Mouse (Mus musculus): Measurements from ENCODE around the gene Ikbkg.
A peak's percentile ranks its signal among the peaks of the same experiment; 100 is the strongest.
"Not testable (repeated sequence)": the region's sequence is repeated elsewhere in the genome, so short reads cannot be mapped to it uniquely, and the experiment has no call there.

Gene Ikbkg

DNA sequence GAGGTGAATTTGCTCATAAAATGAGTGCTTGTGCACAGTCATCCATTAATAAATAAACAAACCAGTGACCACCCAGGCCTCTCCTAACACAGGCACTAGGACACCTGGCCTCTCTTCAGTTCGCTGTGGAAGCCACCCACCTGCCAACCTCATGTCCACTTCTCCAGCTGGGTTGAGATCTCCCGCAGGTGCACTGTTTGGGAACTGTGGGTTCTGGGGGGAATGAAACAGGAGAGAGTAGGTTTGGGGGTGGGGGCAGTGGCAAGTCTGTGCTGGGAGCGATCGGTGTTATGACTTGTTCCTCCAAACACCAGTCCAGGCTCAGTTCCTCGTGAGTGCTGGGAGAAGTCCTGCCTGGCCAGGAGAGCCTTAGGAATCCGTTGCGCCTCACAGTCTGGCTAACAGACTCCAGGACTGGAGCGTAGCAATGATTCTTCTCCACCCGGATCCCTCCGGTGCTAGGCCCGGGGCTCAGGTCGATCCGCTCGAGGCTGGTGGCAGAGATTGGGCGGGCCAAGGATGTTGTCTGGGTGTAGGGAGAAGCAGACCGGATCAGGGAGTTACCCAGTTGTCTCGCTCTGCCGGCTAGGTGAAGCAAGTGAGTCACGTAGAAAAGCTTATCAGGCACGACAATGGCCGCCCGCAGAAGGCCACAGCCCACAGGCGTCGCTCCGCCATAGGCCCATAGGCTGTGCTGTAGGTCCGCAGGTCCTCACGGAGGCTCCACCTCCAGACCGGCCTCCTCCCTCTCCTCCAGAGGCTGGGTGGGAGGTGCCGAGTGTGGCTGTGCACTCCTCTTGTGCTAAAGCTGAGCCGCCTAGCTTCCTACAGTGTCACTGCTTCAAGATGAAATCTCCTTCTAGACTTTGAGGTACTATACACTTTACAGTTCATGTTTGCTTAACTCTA lies at the start of gene Ikbkg, which contains the start of gene Fam3a:
TSS of gene Ikbkg (plus strand) at position 756 of the 909 bp plus-strand sequence.
TSS of gene Fam3a (minus strand) at position 738 of the 909 bp plus-strand sequence.
- peak; percentile 91 for DNase-seq (ENCODE audit: low read depth)

DNA sequence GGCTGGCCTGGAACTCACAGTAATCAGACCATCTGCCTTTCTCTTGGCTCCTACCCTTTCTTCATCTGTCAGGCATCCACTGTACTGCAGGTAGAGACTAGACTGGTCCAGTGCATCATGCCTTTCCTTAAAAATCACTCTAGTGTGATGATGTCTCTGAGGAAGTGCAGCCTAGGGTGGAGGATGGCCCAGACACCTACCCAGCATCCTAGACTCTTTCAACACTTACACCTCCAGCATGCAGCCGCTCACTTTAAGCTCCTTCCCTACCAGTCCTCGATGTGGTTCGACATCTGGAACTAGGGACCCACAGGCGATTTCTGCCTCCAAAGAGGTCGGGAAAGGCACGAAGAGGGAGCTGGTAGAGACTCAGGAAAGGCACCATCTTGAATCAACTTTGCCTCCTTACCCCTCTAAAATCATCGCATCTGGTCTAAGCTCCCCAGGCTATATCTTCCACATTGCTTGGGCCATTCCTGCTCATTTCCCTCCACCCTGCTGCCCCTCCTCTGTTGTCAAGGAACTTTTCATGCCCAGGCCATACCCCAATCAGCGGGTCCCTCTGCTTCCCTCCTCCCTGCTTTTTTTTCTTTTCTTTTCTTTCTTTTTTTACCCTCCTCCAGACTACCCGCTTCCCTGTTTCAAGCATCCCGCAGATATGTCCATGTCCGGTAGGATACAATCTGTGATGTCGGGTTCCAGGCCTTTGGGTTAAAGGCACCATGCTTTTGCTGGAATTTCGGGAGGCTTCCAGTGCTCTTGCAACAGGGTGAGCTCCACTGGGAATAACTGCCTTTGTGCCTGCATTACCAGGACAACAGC lies 40.2 kb upstream of the Ikbkg start:
- DNase-seq (ENCODE audit: low read depth) = no peak

DNA sequence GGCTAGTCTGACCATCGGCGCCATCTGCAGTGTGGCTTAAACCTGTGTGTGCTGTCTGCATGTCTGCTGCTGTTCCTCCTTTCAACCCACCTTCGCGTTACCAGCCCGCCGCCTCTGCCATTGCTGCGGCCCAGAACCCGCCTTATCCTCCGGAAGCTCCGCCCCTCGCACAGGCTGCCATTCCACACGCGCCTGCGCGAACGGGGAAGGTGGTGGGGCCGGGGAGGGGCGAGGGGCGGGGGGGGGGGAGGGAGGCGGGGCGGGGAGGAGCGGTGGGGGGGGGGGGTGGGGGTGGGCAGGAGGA lies 39.7 kb upstream of the Ikbkg start, which contains the start of gene Lage3:
TSS of gene Lage3 (minus strand) at position 152 of the 304 bp plus-strand sequence.
- peak; percentile 88 for DNase-seq (ENCODE audit: low read depth)

DNA sequence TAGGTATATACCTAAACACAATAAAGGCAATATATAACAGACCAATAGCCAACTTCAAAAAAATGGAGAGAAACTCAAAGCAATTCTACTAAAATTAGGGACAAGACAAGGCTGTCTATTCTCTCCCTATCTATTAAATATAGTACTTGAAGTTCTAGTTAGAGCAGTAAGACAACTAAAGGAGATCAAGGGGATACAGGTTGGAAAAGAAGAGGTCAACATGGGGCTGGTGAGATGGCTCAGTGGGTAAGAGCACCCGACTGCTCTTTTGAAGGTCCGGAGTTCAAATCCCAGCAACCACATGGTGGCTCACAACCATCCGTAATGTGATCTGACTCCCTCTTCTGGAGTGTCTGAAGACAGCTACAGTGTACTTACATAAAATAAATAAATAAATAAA lies 36.0 kb upstream of the Ikbkg start:
- not testable (repeated sequence) for DNase-seq (ENCODE audit: low read depth)

DNA sequence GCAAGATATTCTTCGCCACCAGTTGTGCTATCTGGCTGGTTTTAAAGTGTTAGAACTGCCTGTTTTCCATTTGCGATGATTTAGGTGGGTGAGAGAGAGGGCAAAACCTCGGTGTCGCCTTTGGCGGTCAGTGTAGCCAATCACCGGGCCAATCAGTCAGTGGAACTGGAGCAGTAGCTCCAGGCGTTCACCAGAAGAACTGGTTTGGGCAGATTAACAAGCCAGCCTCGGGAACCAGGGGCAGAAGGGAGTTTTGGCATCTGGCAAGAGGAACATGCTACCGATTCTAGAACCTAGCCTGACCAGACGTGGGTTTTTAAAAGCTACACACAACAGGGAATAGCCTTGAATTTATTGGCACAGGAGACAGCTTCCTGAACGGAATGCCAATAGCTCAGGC lies 33.9 kb upstream of the Ikbkg start:
- no peak for DNase-seq (ENCODE audit: low read depth)

DNA sequence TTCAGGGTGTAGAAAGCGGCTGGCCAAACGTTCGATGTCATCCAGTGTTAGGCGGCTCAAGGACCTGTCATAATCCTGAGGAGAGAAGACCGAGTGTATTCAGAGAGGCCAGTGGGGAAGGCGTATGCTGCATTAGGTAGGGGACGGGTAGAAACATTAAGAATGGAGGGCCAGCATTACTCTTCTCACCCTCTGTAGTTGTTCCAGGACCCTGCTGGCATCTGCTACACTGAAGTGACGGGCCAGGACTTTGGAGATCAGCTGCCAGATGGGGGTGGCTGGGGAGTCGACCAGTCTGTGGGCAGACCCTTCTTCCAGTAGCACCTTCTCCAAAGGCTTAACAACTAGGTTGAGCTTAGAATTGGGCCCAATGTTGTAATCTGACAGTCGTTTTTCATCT lies 25.6 kb upstream of the Ikbkg start:
- no peak for DNase-seq (ENCODE audit: low read depth)

DNA sequence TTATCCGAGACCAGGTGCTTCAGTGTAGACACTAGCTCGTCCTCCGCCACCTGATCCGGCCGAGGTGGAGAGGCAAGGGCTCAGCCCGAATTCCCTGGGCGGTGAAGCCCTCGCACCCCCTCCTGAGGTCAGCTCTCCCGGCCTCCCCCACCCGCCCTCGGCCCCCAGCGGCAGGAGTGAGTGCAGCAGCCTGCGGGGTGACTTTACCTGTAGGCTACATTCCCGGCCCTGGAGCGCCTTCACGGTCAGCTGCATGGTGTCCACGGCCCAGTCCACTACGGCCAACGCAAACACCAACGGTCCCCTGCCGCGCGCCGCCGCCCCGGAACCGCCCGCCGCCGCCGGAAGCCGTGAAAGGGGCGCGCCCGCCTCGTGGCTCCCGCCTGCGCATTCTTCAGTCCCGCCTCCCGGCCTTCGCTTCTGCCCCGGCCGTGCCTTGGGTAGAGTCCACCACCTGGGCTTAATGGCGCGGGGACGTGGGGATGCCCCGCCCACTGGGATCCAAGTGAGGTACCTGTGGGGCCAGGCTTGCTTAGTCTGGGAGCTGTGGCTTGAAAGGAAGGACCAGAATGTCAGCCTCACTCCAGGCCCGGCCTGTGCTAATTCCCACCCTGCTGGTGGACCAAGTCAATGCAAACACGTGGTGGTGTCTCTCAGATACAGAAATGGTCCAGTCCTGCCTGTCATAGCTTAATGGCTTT lies 24.7 kb upstream of the Ikbkg start:
- peak; percentile 78 for DNase-seq (ENCODE audit: low read depth)

DNA sequence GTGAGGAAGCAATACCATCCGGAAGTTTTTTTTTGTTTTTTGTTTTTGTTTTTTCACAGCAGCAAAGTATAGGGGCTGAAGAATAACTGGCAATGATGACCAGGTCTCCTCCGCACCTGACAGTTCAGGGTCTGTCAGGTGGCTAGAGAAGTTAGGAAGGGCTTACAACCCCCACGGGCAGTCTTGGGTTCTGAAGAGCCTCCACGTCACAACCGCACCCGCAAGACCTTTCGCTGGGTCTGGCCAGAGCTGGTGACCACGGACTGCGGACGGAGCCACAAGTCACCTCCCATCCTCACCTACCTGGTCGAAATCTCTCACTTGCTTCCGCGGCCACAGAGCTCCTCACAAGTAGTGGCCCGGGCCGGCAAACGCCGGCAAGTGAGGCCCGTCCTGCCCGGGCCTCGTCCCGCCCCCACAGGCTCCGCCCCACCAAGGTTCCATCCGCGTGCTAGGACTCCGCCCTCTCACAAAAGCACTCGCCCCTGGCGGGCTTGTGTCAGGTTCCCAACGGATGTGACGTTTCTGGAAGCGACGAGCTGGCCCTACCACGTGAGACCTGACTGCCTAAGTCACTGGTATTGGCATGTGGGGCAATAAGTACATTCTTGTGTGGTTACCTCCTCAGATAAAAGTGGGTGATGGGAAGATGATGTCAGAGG lies 20.1 kb upstream of the Ikbkg start, which contains the start of the genes Ubl4a and Slc10a3:
TSS of gene Ubl4a (minus strand) at position 331 of the 662 bp plus-strand sequence.
TSS of gene Slc10a3 (minus strand) at position 462 of the 662 bp plus-strand sequence.
- DNase-seq (ENCODE audit: low read depth) = peak; percentile 92

DNA sequence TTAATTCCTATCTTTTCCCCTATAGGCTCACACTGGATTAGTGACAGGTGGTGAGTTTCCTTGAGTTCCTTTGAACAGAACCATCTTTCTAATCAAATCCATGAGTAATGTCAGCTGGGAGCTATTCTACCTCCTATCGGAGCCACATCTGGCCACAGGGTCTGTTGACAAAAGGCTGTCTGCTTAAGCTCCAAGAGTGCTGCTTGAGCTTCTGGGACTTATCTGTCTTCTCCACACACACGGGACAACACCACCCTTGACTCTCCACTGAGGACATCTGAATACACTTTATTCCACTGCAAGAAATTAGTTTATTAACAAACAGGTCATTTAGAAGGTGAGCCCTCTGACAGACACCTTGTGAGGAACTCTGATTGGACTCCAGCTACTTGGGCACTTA lies 8.6 kb upstream of the Ikbkg start:
- no peak for DNase-seq (ENCODE audit: low read depth)

DNA sequence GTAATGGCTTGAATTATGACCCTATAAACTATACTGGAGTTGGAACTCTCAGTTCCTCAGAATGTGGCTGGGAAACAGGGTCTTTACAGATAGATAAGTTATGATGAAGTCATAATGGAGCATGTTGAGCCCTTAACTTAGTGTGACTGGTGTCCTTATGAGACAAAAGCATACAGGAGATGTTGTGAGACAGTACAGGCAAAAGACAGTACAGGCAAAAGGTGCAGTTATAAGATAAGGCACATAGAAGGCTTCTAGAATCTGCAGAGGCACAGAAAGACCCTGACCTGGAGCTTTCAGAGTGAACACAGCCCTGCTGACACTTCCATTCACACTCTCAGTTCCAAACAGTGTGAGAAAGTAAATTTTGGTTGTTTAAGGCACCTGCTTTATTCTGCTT lies 4.9 kb upstream of the Ikbkg start:
- DNase-seq (ENCODE audit: low read depth) = no peak

DNA sequence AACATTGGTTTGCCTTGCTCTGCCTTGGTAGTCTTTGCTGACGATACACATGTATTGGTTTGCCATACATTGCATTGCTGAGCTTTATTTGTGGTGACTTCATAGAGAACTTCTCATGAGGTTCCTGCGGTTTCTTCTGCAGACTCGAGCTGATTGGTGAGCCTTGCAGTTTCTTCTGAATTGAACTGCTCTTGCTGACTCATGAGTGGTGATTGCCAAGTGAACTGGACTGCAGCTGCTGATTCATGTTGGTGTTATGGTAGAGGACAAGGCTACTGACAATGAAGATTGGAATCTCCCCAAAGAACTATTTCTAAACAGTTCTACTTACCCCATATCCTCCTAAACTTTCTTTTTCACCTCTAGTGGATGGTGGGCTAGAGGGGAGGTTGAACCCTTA lies 7.0 kb downstream of the Ikbkg start:
- DNase-seq (ENCODE audit: low read depth) = no peak

DNA sequence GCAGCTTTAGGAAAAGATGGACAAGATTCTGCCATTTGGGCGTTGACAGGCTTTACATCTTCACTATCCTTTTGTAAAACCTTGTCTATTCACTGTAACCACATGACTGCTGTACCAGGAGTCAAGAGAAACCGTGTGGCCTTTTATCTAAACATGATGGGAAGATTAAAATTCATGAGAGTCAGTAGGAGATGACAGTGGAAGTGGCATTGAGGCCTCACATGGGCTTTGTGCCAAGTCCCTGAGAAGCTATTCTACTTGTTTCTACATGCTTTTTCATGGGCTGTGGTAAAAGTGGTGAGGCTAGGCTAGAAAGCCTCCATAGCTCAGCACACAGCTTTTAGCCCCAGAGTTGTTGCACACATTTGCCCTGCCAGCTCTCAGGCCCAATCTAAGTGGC lies 15.2 kb downstream of the Ikbkg start:
- DNase-seq (ENCODE audit: low read depth) = no peak

DNA sequence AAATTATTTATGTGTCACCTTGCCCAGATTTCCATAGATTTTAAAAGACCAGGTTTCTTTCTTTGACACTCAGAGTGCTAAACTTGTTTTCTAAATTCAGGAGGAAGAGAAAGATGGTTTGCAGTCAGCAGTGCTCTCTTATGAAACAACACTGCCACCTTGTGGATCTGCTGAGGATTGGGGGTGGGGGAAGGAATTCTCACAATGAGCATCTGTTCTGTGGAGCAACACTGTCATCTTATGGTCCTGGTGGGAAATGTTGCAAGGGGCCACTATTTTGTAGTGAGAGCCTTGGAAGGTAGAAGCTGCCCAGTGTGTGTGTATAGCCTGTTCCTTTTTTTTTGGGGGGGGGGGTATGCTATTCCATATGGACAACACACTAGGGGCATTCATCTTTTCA lies 20.3 kb downstream of the Ikbkg start:
- DNase-seq (ENCODE audit: low read depth) = peak; percentile 85

DNA sequence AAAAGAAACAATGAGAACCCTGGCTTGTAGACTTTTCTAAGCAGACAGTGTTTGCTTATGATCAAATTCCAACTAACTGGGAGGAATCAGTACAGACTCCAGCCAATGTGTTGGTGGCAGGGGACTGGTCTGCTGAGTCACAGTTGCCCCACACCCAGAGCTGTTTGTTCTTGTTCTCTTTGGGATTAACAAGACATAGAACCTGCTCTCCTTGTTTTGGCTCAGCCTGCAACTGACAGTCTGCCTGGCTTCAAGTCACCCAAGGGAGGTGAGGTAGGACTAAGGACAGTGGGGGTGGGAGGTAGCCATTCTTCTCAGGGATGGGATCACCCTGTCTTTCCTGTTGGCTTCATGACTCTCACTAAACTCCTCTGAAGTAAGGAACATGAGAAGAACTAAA lies 31.4 kb downstream of the Ikbkg start:
- DNase-seq (ENCODE audit: low read depth) = no peak

DNA sequence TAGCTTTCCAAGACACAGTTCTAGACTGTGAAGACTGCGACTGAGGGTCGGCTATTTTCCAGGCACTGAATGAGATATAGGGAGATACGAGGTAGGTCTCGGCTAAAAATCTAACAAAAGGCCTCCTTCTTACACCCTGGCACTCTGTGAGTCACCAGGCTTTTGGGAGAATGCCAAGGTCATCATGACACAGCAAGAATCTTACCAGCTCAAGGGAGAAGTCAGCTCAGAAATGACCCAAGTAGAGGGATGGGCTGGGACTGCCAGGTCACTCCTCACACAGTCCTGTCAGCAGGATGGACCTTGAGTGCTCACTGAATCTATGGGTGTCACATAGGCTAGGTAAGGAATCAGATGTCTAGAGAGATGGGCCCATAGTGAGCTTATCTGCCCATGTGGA lies 32.1 kb downstream of the Ikbkg start:
- no peak for DNase-seq (ENCODE audit: low read depth)

DNA sequence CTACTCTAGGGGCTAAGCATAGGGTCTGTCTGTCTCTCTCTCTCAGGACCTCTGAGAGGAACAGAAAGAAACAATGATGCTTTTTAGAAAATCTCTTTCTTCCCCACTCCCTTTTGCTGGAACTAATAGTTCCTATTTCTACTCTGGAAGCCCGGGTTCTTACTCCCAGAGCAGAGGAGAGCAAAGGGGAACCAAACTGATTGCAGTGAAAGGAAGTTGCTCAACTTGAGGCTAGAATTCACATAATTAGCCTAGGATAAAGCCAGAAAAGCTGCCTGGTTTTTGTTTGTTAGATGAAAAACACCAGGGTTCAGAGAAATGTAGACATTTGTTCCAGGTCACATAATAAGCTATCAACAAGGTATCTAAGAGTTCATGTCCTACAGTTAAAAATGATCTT lies 33.2 kb downstream of the Ikbkg start:
- no peak for DNase-seq (ENCODE audit: low read depth)

DNA sequence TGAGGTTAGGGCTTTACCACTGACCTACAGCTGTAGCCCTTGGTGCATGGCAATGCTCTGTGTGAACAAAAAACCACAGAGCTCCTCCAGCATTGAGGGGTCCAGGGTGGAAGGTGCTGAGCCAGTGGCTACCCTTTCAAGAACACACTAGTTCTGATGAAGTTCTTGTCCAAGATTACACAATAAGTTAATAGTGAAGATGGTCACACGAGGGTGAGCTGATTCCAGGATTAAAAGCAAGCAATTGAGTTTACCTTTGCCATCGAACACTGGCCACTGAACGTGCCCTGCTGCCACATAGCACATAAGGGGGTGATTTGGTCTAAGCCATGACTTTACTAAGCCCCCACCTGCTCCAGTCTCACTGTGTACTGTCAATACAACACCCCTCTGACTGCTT lies 34.0 kb downstream of the Ikbkg start:
- no peak for DNase-seq (ENCODE audit: low read depth)

DNA sequence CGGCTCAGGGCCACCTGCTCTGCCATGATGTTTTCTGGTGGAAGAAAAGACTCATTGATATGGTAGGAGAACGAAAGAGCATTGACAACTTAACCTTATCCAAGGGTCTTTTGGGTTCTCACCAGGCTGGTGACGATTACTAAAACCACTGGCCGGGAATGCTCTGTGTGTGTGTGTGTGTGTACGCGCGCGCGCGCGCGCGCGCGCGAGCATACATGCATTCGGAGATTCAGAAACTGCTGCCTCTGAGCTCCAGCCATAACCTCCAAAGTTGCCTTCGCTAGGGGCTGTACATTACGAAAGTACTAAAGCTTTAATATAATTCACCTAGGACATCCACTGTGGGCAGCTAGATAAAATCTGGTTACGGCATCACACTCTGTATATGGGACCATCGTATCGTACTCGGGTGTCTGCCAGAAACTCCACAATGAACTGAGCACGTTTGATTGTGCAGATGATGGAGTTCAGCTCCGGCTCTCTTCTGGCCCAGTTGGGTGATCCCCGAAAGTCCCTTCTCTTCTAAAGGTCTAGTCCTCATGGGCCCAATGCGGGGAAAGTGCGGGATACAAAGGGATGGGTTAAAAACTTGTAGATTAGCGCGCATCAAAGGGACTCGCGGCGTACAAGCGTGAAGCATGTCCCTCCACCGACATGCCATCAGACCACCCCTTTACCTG lies 35.2 kb downstream of the Ikbkg start:
- DNase-seq (ENCODE audit: low read depth) = no peak

DNA sequence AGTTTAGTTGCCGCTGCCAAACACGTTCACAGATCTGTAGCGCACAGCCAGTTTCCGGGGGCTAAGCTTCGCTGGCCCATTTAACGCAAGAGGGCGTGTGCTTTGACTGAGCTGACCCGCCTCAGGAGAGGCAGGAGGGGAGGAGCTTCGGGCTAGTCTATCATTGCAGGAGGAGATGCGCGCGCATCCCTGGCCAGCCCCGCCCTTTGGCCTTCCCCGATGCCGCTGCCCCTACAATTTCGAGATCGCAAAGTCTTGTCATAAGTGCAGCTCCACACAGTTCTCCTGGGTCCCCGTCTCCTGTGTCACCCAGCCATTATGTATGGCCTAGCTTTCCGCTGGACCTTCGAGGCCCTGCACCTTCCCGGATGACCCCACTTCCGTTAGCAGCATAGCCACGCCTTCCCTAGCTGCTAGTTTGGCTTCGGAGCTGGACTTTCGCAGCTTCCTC lies 35.8 kb downstream of the Ikbkg start, which contains the start of gene G6pdx:
TSS of gene G6pdx (minus strand) at position 369 of the 451 bp plus-strand sequence.
- DNase-seq (ENCODE audit: low read depth) = peak; percentile 94

DNA sequence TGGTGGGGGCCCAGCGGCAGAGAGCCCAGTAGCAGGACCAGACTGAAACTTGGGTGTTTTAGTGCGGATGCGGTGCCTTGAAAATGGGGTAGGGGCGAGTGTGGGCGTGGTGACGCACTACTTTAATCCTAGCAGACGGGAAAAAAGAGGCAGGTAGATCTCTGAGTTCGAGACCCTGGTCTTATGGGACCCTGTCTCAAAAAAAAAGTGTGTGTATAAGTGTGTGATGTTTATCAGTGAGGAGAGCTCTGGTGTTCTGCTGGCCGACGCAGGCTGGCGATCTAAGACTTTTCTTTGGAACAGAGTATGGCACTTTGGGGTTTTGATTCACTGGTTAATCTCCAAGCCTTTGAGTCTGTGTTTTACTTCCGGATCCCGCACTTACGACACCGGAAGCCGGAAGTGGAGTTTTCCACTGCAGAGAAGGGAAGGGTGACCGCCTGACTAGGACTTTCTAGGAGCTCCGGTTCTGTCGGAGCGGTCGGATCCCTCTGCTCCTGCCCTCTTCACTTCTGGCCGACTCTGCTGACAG lies 36.3 kb downstream of the Ikbkg start:
- peak; percentile 90 for DNase-seq (ENCODE audit: low read depth)

Measured in induced T-regulatory cell, adult 2 months (primary cell).